Mouse (Mus musculus): Measurements from ENCODE around the gene Rtkn2.

- TF ChIP-seq POLR2A (IDR thresholded peaks at IDR 0.05; ENCODE audit: control insufficient read depth in 1 of 2, insufficient read depth in 1 of 2, low read depth in 1 of 2, low read length in 2 of 2, poor library complexity in 1 of 2): no peak
- TF ChIP-seq CTCF (IDR thresholded peaks at IDR 0.05 in 2 of 3, conservative IDR thresholded peaks at IDR 0.05 in 1 of 3; ENCODE audit: control insufficient read depth in 1 of 3, insufficient read depth in 1 of 3, low read depth in 2 of 3, low read length in 3 of 3, poor library complexity in 1 of 3, severe bottlenecking in 1 of 3): no peak
- TF ChIP-seq MEF2A (IDR thresholded peaks at IDR 0.05; ENCODE audit: extremely low read depth, insufficient replicate concordance, low read depth, low read length, poor library complexity, severe bottlenecking): no peak
- no peak for TF ChIP-seq EP300 (IDR thresholded peaks at IDR 0.05; ENCODE audit: low read depth in 1 of 2, low read length in 2 of 2)
- TF ChIP-seq NRF1 (IDR thresholded peaks at IDR 0.05; ENCODE audit: insufficient read depth, low read depth, low read length, poor library complexity, severe bottlenecking): no peak
- TF ChIP-seq SIN3A (IDR thresholded peaks at IDR 0.05; ENCODE audit: low read length): no peak
Observed at GRCm38 (mm10) chr10:68096395-68096794, 117.0 kb downstream of the Rtkn2 start.
